Mouse (Mus musculus): ENCODE results near the gene Ccdc116.

The Ccdc116 gene

DNA sequence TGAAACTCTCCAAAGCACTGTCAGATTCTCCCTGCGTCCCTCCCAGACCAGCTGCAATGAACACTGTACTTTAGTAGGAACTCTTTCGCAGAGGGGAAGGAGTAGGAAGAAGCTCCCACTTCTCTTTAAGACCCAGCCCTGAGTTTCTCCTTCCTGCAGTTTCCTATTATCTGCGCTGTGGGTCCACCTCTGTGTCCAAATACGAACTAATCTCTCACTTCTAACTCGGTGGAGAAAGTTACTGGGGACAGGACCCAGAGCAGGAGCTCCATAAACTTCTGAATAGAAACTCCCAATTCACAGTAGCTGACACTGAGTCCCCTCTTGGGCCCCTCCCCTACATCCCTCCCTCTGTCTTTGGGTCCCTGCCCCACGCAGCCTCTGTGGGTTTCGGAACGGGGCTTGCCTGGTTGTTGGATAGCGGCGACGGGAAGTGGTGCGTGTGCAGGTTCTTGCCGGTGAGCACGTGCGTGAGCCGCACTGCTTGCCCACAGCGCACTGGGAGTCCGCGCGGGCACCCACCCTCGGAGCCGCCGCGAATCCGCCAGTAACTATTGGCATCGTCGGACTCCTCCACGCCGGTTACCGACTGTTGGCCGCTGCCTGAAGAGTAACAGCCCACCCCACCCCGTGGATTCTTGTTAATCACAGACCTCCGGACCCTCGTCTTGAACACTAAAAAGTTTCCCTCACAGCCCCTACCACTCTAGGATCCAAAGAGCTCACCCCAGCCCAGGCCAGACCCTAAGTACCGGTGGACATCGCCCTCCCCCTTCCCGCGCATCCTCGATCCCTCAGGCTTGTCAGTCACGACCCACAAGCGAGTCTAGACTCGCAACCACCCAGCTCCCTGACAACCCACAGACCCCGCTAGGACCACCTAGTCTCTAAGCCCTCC lies 15.6 kb downstream of the Ccdc116 start:
- in situ Hi-C loops (cut with MboI, MseI): loop anchor here (5.0 kb wide), 1 partner anchor 71 kb away; the partner anchor contains the start of gene Ube2l3

DNA sequence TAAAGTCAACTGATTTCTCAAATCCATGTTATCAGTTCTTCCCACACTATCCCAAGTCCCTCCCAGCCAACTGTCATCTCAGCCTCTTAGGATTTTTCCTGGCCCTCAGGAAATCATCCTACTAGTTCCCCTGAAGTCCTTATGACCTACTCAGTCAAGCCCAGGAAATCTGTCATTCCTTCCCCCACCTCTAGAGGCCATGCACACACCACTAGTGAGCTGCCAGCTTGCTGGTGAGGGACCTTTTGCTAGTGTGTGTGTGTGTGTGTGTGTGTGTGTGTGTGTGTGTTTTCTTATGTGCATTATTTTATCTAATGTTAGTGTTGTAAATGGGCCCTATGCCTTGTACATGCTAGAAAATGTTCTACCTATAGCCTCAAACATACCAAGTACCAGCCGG lies 19.7 kb downstream of the Ccdc116 start:
- in situ Hi-C loops (cut with MboI, MseI): no loop called here

DNA sequence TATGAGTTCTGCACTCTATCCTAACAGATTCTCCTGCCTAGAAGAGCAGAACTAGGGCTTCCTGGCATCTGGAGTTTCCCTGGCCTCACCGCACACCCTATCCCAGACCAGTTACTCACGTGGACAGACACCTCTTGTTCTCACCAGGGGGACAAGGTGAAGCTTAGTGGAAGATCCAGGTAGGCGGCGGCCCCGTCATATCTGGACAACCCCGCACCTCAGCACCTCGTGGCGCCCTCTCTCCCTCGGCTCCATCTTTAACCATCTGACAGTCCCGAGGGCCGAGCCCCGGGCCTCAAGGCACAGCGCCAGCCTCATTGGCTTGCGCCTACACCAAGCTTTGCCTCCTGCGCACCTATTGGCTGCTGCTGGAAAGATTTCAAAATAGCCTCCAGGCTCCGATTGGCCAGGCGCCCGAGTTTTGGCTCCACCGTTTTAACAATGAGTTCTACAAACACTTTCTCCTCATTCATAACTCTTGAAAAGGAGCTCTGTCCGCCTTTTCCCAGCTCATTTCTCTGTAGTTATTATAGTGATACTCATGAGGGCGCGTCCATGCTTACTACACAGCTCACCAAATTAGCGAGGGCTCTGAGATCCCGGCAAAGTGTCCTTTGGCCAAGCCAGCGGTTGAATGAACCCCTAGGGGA lies 22.0 kb downstream of the Ccdc116 start, which contains the start of gene 2610318N02Rik:
2610318N02Rik (minus strand) TSS at position 297 of the 650 bp plus-strand sequence.
- in situ Hi-C loops (cut with MboI, MseI): no loop called here

DNA sequence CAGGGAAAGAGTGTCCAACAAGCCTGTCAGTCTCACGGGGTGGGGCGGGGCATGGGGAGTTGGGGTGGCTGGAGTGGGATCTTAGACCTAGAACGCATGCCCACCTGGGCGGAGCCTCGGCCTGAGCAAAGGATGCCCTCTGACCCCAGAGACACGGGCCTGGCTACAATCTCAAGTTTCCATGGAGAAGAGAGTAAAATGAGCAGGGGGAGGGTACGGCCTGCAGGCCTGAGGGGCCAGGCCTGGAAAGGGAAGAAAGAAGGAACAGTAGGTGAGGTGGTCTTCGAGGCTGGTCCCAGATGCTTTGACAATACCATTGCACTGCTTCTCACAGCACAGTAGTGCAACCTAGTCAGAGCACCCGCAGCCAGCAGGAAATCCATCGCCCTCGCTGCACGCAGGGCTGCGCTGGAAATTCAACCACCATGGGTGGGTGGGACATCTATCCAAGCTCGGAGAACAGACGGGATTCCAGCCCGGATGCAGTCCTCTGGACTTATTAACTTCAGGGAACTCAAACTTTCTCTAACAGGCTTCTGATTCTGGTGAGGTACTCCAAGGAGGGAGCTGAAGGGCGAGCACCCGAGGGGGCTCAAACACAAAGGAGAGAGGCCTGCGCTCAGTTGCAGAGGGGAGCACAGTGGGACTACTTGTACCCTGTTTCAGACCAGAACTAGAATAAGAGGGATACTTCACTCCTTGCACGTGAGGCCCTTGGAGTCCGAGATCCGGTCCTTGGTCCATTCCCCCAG lies 22.7 kb downstream of the Ccdc116 start:
- in situ Hi-C loops (cut with MboI, MseI): no loop called here

DNA sequence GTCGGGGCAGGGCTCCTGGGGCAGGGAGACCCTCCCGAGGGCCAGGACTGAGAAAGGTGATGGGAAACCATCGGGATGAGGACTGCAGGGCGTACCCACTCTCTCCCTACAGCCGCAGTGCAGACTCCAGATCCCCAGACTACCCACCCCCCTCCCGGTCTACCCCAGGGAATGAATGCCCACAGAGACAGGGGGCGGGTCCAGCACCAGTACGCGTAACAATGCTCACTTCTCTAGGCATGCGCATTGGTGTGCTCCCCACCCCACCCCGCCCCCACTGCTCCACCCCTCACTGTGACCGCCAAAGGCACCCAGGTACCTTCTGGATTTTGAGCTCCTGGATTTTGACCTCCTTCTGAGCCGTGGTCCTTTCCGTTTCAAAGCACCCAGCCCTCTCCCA lies 25.5 kb downstream of the Ccdc116 start:
- in situ Hi-C loops (cut with MboI, MseI): no loop called here

DNA sequence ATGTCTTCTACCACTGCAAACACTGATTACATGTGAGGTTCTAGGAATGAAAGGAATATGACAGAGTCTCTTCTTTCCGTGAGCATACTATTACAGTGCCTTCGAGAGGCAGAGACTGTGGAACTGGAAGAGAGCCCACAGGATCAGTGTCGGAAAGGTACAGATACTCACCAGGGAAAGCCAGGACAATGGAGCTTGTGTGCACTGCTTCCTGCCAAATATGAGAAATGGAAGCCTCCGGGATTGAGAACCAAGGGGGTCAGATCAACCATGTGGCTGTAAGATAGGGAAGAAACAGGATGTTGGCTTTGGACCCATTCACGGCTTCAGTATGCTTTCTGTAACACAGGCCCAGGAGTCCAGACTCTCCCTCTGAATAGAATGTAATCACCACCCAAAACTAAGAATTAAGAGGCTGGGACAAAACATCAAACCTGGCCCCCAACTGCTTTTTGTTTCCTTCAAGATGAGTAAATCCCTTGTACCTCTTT lies 29.7 kb downstream of the Ccdc116 start:
- in situ Hi-C loops (cut with MboI, MseI): no loop called here

DNA sequence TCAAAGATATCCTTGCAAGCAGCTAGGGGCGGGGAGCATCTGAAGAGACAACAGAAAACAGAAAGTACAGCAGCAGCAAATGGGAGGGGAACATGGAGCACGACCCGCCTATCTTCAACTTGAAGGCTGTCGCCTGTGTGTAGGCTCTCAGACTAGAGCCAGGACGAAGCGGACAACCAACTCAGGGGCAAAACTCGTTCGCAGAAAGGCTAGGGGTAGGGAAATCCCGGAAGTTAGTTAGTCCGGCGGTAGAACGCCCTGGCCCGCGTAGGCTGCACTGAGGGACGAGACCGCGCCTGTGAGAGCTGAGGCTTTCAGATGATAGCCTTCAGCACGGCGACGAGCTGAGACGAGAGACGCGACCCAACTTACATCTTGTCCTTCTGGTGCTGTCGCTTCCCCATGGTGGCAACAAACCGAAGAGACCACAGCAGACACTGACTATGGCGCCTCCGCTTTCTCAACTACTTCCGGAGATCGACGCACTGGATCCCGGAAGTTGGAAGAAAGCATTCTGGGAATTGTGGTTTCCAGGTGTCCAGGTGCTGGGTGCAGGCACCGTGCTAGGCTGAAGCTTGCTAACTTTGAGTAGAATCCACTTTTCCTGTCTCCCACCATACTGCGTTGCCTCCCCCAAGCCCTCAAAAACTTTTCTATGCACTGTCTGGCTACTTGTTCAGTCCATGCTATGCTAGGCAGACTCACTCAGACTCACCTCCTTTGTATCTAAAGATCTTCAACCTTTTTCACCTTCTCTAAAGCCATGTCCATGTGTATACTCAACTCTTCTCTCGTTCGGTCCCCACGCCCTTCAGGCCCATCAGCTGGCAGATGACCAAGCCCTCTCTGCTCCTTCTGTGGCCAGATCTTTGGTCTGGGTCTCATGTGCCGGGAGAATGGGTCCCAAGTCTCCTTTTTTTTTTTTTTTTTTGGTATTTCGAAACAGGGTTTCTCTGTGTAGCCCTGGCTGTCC lies 36.0 kb downstream of the Ccdc116 start, which contains the start of gene Ppil2:
Ppil2 (minus strand) TSS at position 487 of the 973 bp plus-strand sequence.
- in situ Hi-C loops (cut with MboI, MseI): no loop called here

DNA sequence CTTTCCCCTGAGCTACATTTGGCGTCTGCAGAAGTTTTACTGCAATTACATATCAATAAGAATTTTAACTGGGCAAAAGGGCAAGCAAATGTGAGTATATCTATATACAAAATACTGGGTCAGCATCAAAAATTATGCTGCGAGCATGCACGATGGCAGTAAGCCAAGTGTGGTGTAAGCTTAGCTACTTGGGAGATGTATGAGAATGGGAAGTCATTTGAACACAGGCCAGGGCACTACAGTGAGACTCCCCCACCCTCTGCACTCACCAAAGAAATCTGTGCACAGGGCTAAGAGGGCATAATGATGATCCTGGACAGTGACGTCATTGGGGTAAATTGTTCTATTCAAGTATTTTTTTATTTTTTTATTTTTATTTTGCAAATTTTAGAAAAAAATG lies 42.4 kb downstream of the Ccdc116 start:
- in situ Hi-C loops (cut with MboI, MseI): no loop called here

DNA sequence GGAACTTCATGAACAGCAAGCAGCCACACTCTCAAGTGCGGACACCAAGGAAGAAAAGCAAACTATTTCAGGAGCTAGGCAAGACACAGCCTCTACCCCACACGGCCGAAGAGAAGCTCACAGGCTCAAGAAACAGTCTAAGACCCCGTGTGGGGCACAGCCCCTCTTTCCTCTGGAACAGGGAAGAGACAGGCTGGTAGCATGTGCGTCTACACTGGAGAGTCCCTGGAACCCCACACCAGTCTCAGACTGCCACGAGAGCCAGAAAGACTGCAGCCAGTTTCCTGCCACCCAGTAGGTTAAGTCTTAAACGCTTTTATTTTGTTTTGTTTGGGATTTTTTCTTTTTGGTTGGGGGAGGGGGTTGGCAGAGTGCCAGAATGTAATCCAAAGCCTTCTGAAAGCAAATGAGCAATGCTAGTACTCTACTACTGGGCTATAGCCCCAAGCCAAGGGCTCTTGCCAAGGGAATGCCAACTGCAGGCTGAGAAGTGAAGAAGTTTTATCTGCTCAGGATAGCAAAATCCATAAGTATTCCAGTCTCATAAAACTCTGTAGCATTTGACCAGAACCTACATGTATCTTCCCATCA lies 44.3 kb downstream of the Ccdc116 start:
- in situ Hi-C loops (cut with MboI, MseI): no loop called here

DNA sequence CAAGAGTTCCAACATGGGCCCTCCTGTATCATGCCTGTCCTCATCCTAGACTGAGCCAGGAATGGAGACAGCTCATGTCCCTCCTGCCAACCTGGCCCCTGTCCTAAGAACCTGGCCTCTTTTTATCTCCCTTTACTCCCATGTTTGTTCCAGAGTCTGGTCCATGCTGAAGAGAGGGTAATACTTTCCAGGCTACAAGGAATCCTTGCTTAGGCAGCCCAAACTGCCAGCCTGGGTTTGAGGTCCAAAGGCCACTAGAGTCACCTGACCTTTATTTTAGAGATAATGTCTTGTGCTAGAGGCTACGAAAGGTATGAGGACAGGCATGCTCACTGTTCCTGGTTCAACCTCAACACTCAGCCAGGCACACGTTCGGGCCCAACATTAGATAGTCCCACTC lies 50.1 kb downstream of the Ccdc116 start:
- in situ Hi-C loops (cut with MboI, MseI): no loop called here

Measured in T-helper 2 cell (primary cell).